Mouse (Mus musculus): ENCODE measurements around the gene Phyhd1.

The Phyhd1 gene

DNA sequence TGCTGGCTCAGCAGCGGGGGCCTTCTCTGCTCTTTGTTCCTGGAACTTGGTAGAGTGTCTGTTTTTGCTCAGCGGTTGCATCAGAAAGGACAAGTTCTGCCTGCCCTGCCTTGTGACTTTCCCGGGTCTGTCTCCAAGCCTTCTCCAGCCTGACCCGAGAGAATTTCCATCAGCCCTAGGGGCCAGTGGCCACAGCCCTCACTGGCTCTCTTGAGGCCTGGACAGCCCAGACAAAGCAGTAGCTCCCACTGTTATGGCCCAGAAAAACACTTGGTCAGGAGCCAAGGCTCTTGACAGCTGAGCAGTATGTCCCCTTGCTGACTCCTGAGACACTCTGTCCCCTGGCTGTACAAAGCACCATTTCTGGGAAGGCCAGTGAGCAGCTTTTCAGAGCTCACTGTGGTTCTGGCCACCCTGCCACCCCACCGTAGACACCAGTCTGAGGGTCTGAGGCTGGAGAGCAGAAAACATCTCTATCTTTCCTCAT is at the start of gene Phyhd1:
Phyhd1 (plus strand) TSS at position 437 of the 487 bp plus-strand sequence.
- DNase-seq (ENCODE audit: low spot score): peak; percentile 68

DNA sequence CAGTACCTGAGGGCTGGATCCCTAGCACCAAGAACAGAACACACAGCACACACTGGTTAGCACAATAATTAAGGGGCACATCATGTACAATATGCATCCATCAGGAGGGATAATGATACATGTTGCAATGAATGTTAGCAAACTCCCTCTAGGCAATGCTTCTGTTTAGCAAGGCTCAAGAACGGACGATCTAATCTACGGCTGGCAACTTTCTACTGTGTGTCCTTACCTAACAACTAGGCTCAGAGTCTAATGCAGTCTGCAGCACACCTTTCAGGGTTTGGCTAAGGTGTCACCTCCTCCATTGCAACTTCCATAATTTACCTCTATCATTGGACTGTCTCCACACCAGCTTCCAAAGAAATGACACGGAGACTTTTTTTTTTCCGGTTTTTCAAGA is 49.7 kb upstream of the Phyhd1 start:
- no peak for DNase-seq (ENCODE audit: low spot score)

DNA sequence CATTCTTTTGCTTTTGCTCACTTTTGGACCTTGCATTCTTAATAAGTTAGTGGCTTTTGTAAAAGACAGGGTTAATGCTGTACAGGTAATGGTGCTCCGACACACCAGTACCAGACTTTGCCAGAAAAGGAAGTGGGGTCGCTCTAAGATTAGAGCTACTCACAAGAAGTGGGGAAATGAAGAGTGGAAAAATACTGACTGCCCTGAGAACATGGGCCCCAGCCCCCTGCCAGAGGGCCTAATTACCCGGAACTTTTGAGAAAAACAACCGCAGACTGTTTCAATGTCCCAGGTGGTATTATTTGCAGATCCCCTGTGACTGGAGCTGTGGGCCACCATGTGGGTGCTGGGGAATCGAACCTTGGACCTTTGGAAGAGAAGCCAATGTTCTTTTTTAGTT is 30.4 kb upstream of the Phyhd1 start:
- no peak for DNase-seq (ENCODE audit: low spot score)

- DNase-seq (ENCODE audit: low spot score): peak; percentile 43
These were observed 29.4 kb upstream of the Phyhd1 start for GRCm38 (mm10) chr2:30236426-30237198.

DNA sequence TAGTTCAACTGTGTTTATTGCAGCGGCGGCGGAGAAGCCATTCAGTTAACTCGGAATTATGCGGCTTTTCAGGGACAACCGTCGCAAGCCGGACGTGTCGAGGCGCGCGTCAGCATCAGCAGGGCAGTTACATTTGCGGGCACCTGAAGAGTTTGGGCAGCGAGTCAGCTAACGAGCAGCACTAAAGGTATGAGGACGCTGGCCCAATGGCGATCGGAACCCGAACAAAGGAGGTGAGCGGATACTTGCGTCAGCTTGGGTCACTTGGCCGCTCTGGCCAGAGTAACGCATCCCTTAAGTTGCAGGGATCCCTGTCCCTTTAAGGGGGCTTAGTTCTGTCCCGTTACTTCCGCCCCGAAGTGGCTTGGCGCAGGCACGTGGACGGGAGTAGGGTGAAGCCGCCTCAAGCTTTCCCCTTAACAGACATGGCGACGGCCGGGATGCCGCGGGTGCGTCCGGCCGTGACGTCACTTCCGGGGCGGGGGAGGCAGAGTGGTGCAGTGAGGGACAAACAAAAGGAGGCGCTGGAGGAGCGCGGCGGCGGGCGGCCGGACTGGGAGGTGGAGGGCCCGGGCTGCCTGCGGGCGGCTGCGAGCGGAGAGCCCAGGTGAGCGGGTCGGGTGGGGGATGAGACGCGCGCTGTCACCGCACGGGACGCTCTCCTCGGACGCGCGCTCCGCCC is 28.7 kb upstream of the Phyhd1 start, which contains the start of gene Lrrc8a:
Lrrc8a (plus strand) TSS at position 517 of the 682 bp plus-strand sequence.
- DNase-seq (ENCODE audit: low spot score): peak; percentile 99

DNA sequence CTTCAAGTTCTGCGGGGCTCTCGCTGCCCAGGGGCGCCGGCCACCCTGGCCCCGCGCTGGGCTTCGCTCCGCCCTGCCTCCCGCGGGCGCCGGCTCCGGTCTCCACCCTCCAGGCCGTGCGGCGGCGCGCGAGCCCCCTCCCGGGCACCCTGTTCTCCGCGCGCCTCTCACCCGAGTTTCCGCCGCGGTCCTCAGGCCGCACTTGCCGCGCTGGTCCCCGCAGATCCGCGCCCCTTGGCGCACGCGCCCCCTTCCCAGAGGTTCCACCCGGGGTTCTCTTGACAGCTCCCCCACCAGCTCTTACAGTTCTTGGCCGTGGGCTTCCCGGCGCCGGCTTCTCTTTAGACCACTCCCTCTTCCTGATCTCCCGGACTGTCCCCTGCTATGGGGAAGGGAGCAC is 28.1 kb upstream of the Phyhd1 start:
- DNase-seq (ENCODE audit: low spot score): peak; percentile 88

GRCm38 (mm10) chr2:30238906-30239465 is 27.0 kb upstream of the Phyhd1 start:
- no peak for DNase-seq (ENCODE audit: low spot score)

- peak; percentile 62 for DNase-seq (ENCODE audit: low spot score)
These were observed 26.2 kb upstream of the Phyhd1 start for GRCm38 (mm10) chr2:30239777-30240176.

DNA sequence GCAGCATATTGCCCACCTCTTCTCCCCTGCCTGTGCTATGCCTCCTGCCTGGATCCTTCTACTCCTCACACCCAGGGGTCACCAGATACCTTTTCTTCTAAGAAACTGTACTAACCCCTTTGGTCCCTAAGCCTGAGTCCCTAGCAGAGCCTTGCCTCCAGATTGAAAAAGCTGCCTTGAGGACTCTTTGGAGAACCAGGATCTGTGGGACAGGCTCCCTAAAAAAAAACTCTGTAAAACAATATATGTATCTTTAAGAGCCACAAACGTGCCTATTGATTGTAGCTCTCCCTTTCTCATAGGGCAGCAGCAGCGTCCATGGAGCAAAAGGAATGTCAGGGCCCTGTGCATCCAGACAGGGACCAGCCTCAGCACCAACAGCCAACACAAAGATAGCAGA is 25.7 kb upstream of the Phyhd1 start, which contains the start of gene Gm28035:
Gm28035 (plus strand) TSS at position 301 of the 400 bp plus-strand sequence.
- no peak for DNase-seq (ENCODE audit: low spot score)

- DNase-seq (ENCODE audit: low spot score): no peak
These were observed 23.5 kb upstream of the Phyhd1 start for GRCm38 (mm10) chr2:30242509-30242908.

DNA sequence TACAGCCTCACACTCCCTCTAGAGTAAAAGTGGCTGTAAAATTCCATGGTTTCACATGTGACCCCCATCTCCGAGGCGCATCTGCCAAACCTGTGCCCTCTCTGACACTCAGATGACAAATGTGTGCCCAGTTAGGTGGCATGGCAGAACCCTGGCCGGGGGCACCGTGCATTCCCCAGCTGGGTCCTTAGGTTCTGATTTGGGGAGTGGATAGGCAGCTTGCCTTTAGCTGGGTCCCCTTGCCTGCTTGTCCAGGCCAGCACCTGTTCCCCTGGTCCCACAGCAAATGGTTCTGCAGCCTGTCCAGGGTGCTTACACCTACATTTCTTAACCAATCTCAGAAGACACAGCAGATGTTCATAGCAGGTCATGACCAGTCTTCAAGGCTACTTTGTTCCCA is 22.6 kb upstream of the Phyhd1 start:
- no peak for DNase-seq (ENCODE audit: low spot score)

DNA sequence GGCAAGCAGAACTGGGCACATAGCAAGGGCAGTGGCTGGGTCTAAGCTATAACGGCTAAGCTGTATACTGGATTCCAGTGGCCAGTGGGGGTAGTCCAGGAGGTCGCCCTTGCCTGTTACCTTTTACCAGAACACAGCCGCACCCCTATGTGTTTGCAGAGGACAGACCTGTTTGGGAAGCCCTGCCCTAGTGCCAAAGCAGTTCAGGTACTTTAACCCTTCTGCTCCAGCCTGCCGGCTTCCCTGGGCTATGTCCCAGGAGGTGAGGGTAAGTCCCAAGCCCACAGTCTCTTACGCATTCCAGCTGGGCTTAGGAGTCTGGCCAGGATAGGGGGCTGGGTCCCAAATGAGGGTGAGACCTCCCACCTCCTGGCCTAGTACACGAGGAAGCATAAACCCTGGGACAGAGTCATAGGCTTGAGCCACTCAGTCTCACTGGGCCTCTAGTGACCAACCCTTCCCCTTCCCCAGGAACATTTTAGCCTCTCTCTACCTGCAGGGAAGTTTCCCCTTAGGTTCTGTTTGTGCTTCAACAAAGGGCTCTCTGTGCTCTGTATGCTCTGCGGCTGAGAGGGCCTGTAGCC is 21.3 kb upstream of the Phyhd1 start:
- no peak for DNase-seq (ENCODE audit: low spot score)

- no peak for DNase-seq (ENCODE audit: low spot score)
These were observed 19.0 kb upstream of the Phyhd1 start for GRCm38 (mm10) chr2:30247036-30247435.

DNA sequence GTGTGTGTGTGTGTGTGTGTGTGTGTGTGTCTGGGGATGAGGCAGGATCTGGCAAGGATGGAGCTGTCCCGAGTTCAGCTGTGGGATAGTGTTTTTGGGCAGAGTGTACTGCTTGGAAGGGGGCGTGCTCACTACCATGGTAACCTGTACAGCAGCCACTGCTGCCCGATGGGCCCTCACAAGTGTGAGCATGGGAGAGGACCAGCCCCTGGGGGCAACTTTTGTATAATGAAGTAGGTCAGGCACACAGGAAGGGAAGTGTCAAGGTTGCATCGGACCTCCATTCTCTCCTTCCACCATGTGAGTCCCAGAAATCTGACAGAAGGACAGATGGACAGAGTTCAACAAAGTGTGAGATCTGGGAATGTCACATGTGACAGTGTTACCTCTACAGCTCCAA is 18.3 kb upstream of the Phyhd1 start:
- DNase-seq (ENCODE audit: low spot score): no peak

DNA sequence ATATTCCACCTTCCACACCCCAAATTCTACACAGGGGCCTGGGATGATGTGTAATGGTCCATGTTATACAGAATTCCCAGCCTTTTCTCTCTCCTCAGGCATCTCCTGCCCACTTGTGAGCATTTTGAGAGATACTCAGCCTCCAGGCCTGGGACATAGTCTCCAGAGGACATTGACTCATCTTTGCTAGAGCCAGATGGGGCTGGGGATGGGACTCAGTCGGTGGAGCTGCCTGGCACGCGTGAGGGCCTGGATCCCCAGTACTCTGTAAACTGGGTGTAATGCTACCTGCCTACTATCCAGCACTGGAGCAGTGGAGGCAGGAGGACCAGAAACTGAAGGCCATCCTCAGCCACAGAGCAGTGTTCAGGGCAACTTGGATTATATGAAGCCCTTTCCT is 16.8 kb upstream of the Phyhd1 start:
- no peak for DNase-seq (ENCODE audit: low spot score)

DNA sequence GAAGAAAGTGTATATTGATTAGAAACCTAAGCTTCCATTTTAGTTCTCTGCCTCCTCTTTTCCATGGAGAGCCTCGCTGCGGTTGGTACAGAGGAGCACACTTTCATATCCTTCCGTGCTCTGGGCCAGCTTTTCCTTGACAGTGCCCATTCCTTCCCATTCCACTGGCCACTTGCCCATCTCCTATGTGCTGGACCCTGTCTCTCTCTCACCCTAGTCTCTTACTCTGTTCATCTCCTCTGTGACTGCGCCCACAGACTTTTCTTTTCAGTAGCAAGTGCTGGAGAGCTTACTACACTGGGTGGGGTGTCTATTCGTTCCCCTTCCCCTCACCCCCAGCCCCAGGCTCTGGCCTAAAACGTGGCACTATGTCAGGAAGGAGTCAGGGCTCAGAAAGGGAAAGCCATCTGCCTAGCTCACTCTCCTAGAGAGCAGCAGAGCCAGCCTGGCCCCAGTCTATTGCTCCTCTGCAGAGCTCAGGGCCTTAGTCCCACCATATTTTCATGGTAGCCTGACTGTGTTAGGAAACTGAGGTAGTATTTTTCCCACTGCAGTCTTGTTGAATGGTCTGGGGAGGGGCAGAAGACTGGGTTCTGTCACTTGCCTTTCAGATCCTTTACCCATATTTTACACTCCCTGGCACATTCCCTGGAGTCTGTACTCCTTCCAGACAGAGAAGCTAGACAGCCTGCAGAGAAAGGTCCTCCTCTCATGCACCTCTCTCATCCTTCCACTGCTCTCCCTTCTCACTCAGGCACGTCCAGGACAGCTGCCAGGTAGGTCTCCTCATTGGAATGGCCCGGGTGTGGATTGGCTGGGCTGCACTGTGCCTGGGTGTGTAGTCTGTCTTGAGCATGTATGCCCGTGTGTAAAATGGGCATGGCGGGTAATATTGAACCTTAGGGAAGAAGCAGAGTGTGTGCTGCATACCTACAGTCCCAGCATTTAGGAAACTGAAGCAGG is 15.6 kb upstream of the Phyhd1 start:
- no peak for DNase-seq (ENCODE audit: low spot score)

GRCm38 (mm10) chr2:30251417-30252104 is 14.4 kb upstream of the Phyhd1 start:
- DNase-seq (ENCODE audit: low spot score): peak; percentile 68

DNA sequence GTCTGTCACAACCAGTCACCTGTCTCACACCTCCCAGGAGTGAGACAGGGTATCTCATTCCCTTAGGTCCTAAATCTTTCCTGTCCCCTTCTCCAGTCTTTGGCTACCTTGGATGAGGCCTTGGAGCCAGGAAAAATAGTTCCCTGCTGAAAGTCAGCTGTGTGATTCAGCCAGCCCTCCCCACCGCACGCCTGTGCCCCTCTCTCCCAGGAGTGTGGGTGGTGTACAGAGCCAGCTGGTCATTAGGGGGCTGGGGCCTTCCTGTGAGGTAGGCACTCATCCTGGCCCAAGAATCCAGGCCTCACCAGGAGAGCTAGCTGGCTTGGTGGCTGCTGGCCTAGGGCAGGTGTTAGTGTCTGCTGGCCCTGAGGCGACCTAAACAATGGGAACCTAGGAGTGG is 13.5 kb upstream of the Phyhd1 start:
- no peak for DNase-seq (ENCODE audit: low spot score)

DNA sequence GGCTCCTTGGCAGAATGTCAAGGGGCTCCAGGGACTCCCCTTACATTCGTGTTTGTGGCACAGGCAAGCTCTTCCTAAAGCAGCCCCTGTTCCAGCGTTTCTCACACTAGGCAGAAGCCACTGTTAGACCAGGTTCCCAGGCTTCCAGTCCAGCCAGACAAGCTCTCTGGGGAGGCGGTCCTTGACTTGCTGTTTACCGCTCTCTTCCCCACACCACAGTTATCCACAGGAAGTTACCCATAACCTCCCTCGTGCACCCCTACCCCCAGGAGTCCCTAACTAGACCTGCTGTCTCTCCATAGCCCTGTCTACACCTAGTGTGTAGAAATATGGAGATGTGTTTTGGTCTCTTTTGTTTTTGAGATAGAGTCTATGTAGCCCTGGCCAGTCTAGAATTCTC is 12.2 kb upstream of the Phyhd1 start:
- no peak for DNase-seq (ENCODE audit: low spot score)

DNA sequence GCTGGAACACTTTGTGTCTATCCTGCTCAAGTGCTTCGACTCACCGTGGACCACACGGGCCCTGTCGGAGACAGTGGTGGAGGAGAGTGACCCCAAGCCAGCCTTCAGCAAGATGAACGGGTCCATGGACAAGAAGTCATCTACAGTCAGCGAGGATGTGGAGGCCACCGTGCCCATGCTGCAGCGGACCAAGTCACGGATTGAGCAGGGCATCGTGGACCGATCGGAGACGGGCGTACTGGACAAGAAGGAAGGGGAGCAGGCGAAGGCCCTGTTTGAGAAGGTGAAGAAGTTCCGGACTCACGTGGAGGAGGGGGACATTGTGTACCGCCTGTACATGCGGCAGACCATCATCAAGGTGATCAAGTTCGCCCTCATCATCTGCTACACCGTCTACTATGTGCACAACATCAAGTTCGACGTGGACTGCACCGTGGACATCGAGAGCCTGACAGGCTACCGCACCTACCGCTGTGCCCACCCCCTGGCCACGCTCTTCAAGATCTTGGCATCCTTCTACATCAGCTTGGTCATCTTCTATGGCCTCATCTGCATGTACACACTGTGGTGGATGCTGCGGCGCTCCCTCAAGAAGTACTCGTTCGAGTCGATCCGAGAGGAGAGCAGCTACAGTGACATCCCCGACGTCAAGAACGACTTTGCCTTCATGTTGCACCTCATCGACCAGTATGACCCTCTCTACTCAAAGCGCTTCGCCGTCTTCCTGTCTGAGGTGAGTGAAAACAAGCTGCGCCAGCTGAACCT is 10.2 kb upstream of the Phyhd1 start:
- no peak for DNase-seq (ENCODE audit: low spot score)
